Mouse (Mus musculus) brain, embryonic 14.5 days (tissue): Measurements from ENCODE around the gene 2310057N15Rik.

Source experiments
- CTCF ChIP-seq: fragments of 200-500 bp; IDR thresholded peaks from 2 replicates; pipeline ENCODE4 v1.5.1; 2012; ENCODE audit warnings: inconsistent platforms, mild to moderate bottlenecking, moderate library complexity, borderline replicate concordance; ENCODE audit not compliant: insufficient read depth, insufficient read length; ENCODE audit errors: extremely low read depth
- POLR2A ChIP-seq: fragments of 200-500 bp; IDR thresholded peaks from 2 replicates; pipeline ENCODE4 v1.6.1; 2012; ENCODE audit warnings: mild to moderate bottlenecking, inconsistent platforms, borderline replicate concordance; ENCODE audit not compliant: poor library complexity, insufficient read depth, insufficient read length, severe bottlenecking; ENCODE audit errors: extremely low read depth

DNA sequence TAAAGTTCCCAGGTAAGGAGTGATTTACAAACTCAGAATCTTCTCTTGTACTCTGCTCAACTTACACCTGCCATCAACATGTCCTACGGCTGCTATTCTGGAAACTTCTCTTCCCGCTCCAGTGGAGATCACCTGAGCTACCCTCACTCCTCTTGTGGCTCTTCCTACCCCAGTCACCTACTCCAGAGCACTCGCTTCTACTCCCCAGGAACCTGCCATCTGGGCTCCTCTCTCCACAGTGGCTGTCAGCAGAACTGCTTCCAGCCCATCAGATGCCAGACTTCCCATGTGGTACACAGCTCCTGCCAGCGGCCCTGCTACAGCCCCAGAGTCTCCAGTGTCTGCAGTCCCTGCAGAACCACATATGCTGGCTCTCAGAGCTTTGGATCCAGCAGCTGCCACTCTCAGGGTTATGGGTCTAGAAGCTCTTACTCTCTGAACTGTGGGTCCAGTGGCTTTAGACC lies 45.2 kb downstream of the 2310057N15Rik start, which contains the start of gene Krtap13-1:
- TF ChIP-seq CTCF, result no peak
- no peak for TF ChIP-seq POLR2A
